Mouse (Mus musculus): ENCODE data around the gene Gm40193. TPM values are rescaled to one million over a fixed set of nuclear protein-coding genes. Genes with fewer than 3 reads are reported as not detected.

Gene Gm40193
- polyA plus RNA-seq, 1 experiment: not detected

GRCm38 (mm10) chr11:70516352-70516751 is 16.4 kb downstream of the Gm40193 start:
- Histone ChIP-seq H3K79me3 (ENCODE audit: low read depth) (no peaks in the 10 kb centered on the region), H3K79me2 (ENCODE audit: control insufficient read depth, insufficient read depth) (no peaks in the 10 kb centered on the region), H3K4me3 (ENCODE audit: insufficient read depth, poor library complexity, severe bottlenecking) (no peak overlapping the region), H3K36me3 (ENCODE audit: control insufficient read depth, insufficient read depth) (no peaks in the 10 kb centered on the region), H3K27me3 (ENCODE audit: control insufficient read depth, insufficient read depth, insufficient read length) (peaks cover 12% of the 10 kb centered on the region), H3ac (ENCODE audit: control insufficient read depth, insufficient read length, low read depth) (no peak overlapping the region)
- TF ChIP-seq CTCF (IDR thresholded peaks at IDR 0.05; ENCODE audit: control insufficient read depth, insufficient read depth, insufficient read length) (no peak), MAX (IDR thresholded peaks at IDR 0.05) (no peak), MYOG (IDR thresholded peaks at IDR 0.05; ENCODE audit: control insufficient read depth, extremely low read depth, insufficient read length) (no peak), USF1 (IDR thresholded peaks at IDR 0.05; ENCODE audit: low read depth) (no peak), CEBPB (IDR thresholded peaks at IDR 0.05; ENCODE audit: low read depth) (no peak), FOSL1 (IDR thresholded peaks at IDR 0.05; ENCODE audit: insufficient read depth, low read length, poor library complexity, severe bottlenecking) (no peak), MYOD1 (IDR thresholded peaks at IDR 0.05; ENCODE audit: control insufficient read depth, insufficient read length, low read depth) (no peak)

GRCm38 (mm10) chr11:70514288-70514687 is 18.5 kb downstream of the Gm40193 start, which contains the start of gene Vmo1:
Gene Vmo1 (minus strand): TSS chr11:70514616.
- TF ChIP-seq CEBPB (IDR thresholded peaks at IDR 0.05; ENCODE audit: low read depth): no peak
- TF ChIP-seq CTCF (IDR thresholded peaks at IDR 0.05; ENCODE audit: control insufficient read depth, insufficient read depth, insufficient read length): no peak
- no peak for TF ChIP-seq MAX (IDR thresholded peaks at IDR 0.05)
- no peak for TF ChIP-seq USF1 (IDR thresholded peaks at IDR 0.05; ENCODE audit: low read depth)
- Histone ChIP-seq H3ac (ENCODE audit: control insufficient read depth, insufficient read length, low read depth) (no peak within 1 kb of the TSS), H3K27me3 (ENCODE audit: control insufficient read depth, insufficient read depth, insufficient read length) (peaks cover 26% of the 10 kb centered on the region), H3K36me3 (ENCODE audit: control insufficient read depth, insufficient read depth) (no peaks in the 10 kb centered on the region), H3K79me2 (ENCODE audit: control insufficient read depth, insufficient read depth) (no peaks in the 10 kb centered on the region), H3K4me3 (ENCODE audit: insufficient read depth, poor library complexity, severe bottlenecking) (no peak within 1 kb of the TSS), H3K79me3 (ENCODE audit: low read depth) (no peaks in the 10 kb centered on the region)

- H3K4me3 ChIP-seq (ENCODE audit: insufficient read depth, poor library complexity, severe bottlenecking): no peak overlapping the region
- TF ChIP-seq CTCF (IDR thresholded peaks at IDR 0.05; ENCODE audit: control insufficient read depth, insufficient read depth, insufficient read length) (no peak), MAX (IDR thresholded peaks at IDR 0.05) (no peak), CEBPB (IDR thresholded peaks at IDR 0.05; ENCODE audit: low read depth) (no peak), FOSL1 (IDR thresholded peaks at IDR 0.05; ENCODE audit: insufficient read depth, low read length, poor library complexity, severe bottlenecking) (no peak), USF1 (IDR thresholded peaks at IDR 0.05; ENCODE audit: low read depth) (no peak), MYOG (IDR thresholded peaks at IDR 0.05; ENCODE audit: control insufficient read depth, extremely low read depth, insufficient read length) (no peak), MYOD1 (IDR thresholded peaks at IDR 0.05; ENCODE audit: control insufficient read depth, insufficient read length, low read depth) (no peak)
- H3K36me3 ChIP-seq (ENCODE audit: control insufficient read depth, insufficient read depth): no peaks in the 10 kb centered on the region
- H3K79me3 ChIP-seq (ENCODE audit: low read depth): no peaks in the 10 kb centered on the region
- H3K79me2 ChIP-seq (ENCODE audit: control insufficient read depth, insufficient read depth): no peaks in the 10 kb centered on the region
- peaks cover 34% of the 10 kb centered on the region for H3K27me3 ChIP-seq (ENCODE audit: control insufficient read depth, insufficient read depth, insufficient read length)
- H3ac ChIP-seq (ENCODE audit: control insufficient read depth, insufficient read length, low read depth): no peak overlapping the region
Measured at GRCm38 (mm10) chr11:70513520-70513919, 19.2 kb downstream of the Gm40193 start.

- no peak overlapping the region for H3ac ChIP-seq (ENCODE audit: control insufficient read depth, insufficient read length, low read depth)
- H3K79me3 ChIP-seq (ENCODE audit: low read depth): no peaks in the 10 kb centered on the region
- H3K27me3 ChIP-seq (ENCODE audit: control insufficient read depth, insufficient read depth, insufficient read length): peaks cover 41% of the 10 kb centered on the region
- no peak overlapping the region for H3K4me3 ChIP-seq (ENCODE audit: insufficient read depth, poor library complexity, severe bottlenecking)
- no peak for TF ChIP-seq CEBPB (IDR thresholded peaks at IDR 0.05; ENCODE audit: low read depth)
- TF ChIP-seq CTCF (IDR thresholded peaks at IDR 0.05; ENCODE audit: control insufficient read depth, insufficient read depth, insufficient read length): no peak
- TF ChIP-seq MYOD1 (IDR thresholded peaks at IDR 0.05; ENCODE audit: control insufficient read depth, insufficient read length, low read depth): no peak
- TF ChIP-seq MYOG (IDR thresholded peaks at IDR 0.05; ENCODE audit: control insufficient read depth, extremely low read depth, insufficient read length): no peak
- no peak for TF ChIP-seq MAX (IDR thresholded peaks at IDR 0.05)
- TF ChIP-seq USF1 (IDR thresholded peaks at IDR 0.05; ENCODE audit: low read depth): no peak
- no peak for TF ChIP-seq FOSL1 (IDR thresholded peaks at IDR 0.05; ENCODE audit: insufficient read depth, low read length, poor library complexity, severe bottlenecking)
- H3K79me2 ChIP-seq (ENCODE audit: control insufficient read depth, insufficient read depth): no peaks in the 10 kb centered on the region
- no peaks in the 10 kb centered on the region for H3K36me3 ChIP-seq (ENCODE audit: control insufficient read depth, insufficient read depth)
Measured at GRCm38 (mm10) chr11:70512709-70513342, 19.9 kb downstream of the Gm40193 start.

- no peak for TF ChIP-seq MAX (IDR thresholded peaks at IDR 0.05)
- TF ChIP-seq CEBPB (IDR thresholded peaks at IDR 0.05; ENCODE audit: low read depth): no peak
- no peak for TF ChIP-seq FOSL1 (IDR thresholded peaks at IDR 0.05; ENCODE audit: insufficient read depth, low read length, poor library complexity, severe bottlenecking)
- TF ChIP-seq MYOD1 (IDR thresholded peaks at IDR 0.05; ENCODE audit: control insufficient read depth, insufficient read length, low read depth): no peak
- no peak for TF ChIP-seq USF1 (IDR thresholded peaks at IDR 0.05; ENCODE audit: low read depth)
- TF ChIP-seq MYOG (IDR thresholded peaks at IDR 0.05; ENCODE audit: control insufficient read depth, extremely low read depth, insufficient read length): no peak
- TF ChIP-seq CTCF (IDR thresholded peaks at IDR 0.05; ENCODE audit: control insufficient read depth, insufficient read depth, insufficient read length): no peak
- H3K27me3 ChIP-seq (ENCODE audit: control insufficient read depth, insufficient read depth, insufficient read length): peaks cover 43% of the 10 kb centered on the region
- H3K79me3 ChIP-seq (ENCODE audit: low read depth): no peaks in the 10 kb centered on the region
- H3K4me3 ChIP-seq (ENCODE audit: insufficient read depth, poor library complexity, severe bottlenecking): no peak overlapping the region
- H3ac ChIP-seq (ENCODE audit: control insufficient read depth, insufficient read length, low read depth): no peak overlapping the region
- no peaks in the 10 kb centered on the region for H3K36me3 ChIP-seq (ENCODE audit: control insufficient read depth, insufficient read depth)
- no peaks in the 10 kb centered on the region for H3K79me2 ChIP-seq (ENCODE audit: control insufficient read depth, insufficient read depth)
Measured at GRCm38 (mm10) chr11:70511825-70512224, 20.9 kb downstream of the Gm40193 start.

GRCm38 (mm10) chr11:70511242-70511641 is 21.5 kb downstream of the Gm40193 start:
- TF ChIP-seq CEBPB (IDR thresholded peaks at IDR 0.05; ENCODE audit: low read depth) (no peak), MYOG (IDR thresholded peaks at IDR 0.05; ENCODE audit: control insufficient read depth, extremely low read depth, insufficient read length) (no peak), FOSL1 (IDR thresholded peaks at IDR 0.05; ENCODE audit: insufficient read depth, low read length, poor library complexity, severe bottlenecking) (no peak), MYOD1 (IDR thresholded peaks at IDR 0.05; ENCODE audit: control insufficient read depth, insufficient read length, low read depth) (no peak), USF1 (IDR thresholded peaks at IDR 0.05; ENCODE audit: low read depth) (no peak), MAX (IDR thresholded peaks at IDR 0.05) (no peak), CTCF (IDR thresholded peaks at IDR 0.05; ENCODE audit: control insufficient read depth, insufficient read depth, insufficient read length) (no peak)
- no peak overlapping the region for H3ac ChIP-seq (ENCODE audit: control insufficient read depth, insufficient read length, low read depth)
- H3K79me3 ChIP-seq (ENCODE audit: low read depth): no peaks in the 10 kb centered on the region
- no peaks in the 10 kb centered on the region for H3K79me2 ChIP-seq (ENCODE audit: control insufficient read depth, insufficient read depth)
- peaks cover 43% of the 10 kb centered on the region for H3K27me3 ChIP-seq (ENCODE audit: control insufficient read depth, insufficient read depth, insufficient read length)
- no peak overlapping the region for H3K4me3 ChIP-seq (ENCODE audit: insufficient read depth, poor library complexity, severe bottlenecking)
- no peaks in the 10 kb centered on the region for H3K36me3 ChIP-seq (ENCODE audit: control insufficient read depth, insufficient read depth)
